Mouse (Mus musculus) heart, adult 8-10 months (tissue): ENCODE data around the gene Abl2. TPM values are rescaled to one million over a fixed set of nuclear protein-coding genes. Genes with fewer than 3 reads are reported as not detected.
"Not testable (repeated sequence)": the region's sequence is repeated elsewhere in the genome, so short reads cannot be mapped to it uniquely, and the experiment has no call there.

Experiments used
- DNase-seq: peaks from one replicate; pipeline ENCODE4 v3.0.0; 2022; ENCODE audit warnings: low spot score
- total RNA-seq, 4 experiments: library from RNA; stranded (reverse); gene quantifications; 2 replicates each; pipeline ENCODE4 v1.2.4; 2022

Abl2 gene
- total RNA-seq, 4 experiments from 2014 or later, result 20.1 to 26.1 (median 22.4) TPM

GRCm38 (mm10) chr1:156633095-156633494 lies 74.5 kb downstream of the Abl2 start:
- DNase-seq, result peak; percentile 78

- no peak for DNase-seq
Measured at GRCm38 (mm10) chr1:156635148-156635547, 76.6 kb downstream of the Abl2 start.

- DNase-seq, result no peak
Measured at GRCm38 (mm10) chr1:156639455-156639854, 80.9 kb downstream of the Abl2 start.

GRCm38 (mm10) chr1:156640577-156640976 lies 82.0 kb downstream of the Abl2 start:
- no peak for DNase-seq

GRCm38 (mm10) chr1:156641808-156642207 lies 83.2 kb downstream of the Abl2 start:
- no peak for DNase-seq

- no peak for DNase-seq
Measured at GRCm38 (mm10) chr1:156642813-156643212, 84.2 kb downstream of the Abl2 start.

- no peak for DNase-seq
Measured at GRCm38 (mm10) chr1:156644061-156644460, 85.5 kb downstream of the Abl2 start.

GRCm38 (mm10) chr1:156644780-156645523 lies 86.4 kb downstream of the Abl2 start:
- DNase-seq, result no peak

- DNase-seq, result no peak
Measured at GRCm38 (mm10) chr1:156645971-156646370, 87.4 kb downstream of the Abl2 start.

GRCm38 (mm10) chr1:156648705-156649104 lies 90.1 kb downstream of the Abl2 start:
- no peak for DNase-seq

GRCm38 (mm10) chr1:156650631-156651030 lies 92.0 kb downstream of the Abl2 start:
- no peak for DNase-seq

GRCm38 (mm10) chr1:156652189-156652822 lies 93.7 kb downstream of the Abl2 start:
- no peak for DNase-seq

GRCm38 (mm10) chr1:156654735-156655530 lies 96.3 kb downstream of the Abl2 start:
- DNase-seq, result no peak

GRCm38 (mm10) chr1:156657523-156657922 lies 98.9 kb downstream of the Abl2 start:
- DNase-seq, result no peak

- DNase-seq, result peak; percentile 26
Measured at GRCm38 (mm10) chr1:156658676-156659075, 100.1 kb downstream of the Abl2 start.

GRCm38 (mm10) chr1:156659906-156660659 lies 101.5 kb downstream of the Abl2 start:
- DNase-seq, result peak; percentile 36

- not testable (repeated sequence) for DNase-seq
Measured at GRCm38 (mm10) chr1:156660660-156661236, 102.2 kb downstream of the Abl2 start.

GRCm38 (mm10) chr1:156665777-156666176 lies 107.2 kb downstream of the Abl2 start:
- DNase-seq, result no peak

GRCm38 (mm10) chr1:156667141-156667926 lies 108.7 kb downstream of the Abl2 start:
- DNase-seq, result peak; percentile 34

GRCm38 (mm10) chr1:156668602-156669001 lies 110.0 kb downstream of the Abl2 start:
- no peak for DNase-seq
